Mouse (Mus musculus) small intestine, adult 2 months (tissue): Measurements from ENCODE around the gene U2af1l4.

Experiments used
- CTCF ChIP-seq: fragments of 200-500 bp; IDR thresholded peaks from 2 replicates; pipeline ENCODE4 v1.5.1; 2012; ENCODE audit warnings: low read depth, mild to moderate bottlenecking, control low read depth, inconsistent platforms, low read length, moderate library complexity, mixed read lengths; ENCODE audit not compliant: insufficient replicate concordance, insufficient read length; ENCODE audit errors: extremely low read depth
- POLR2A ChIP-seq: fragments of 200-500 bp; IDR thresholded peaks from 2 replicates; pipeline ENCODE4 v1.6.1; 2012; ENCODE audit warnings: low read depth, mild to moderate bottlenecking, control low read depth, inconsistent platforms, low read length, moderate library complexity

DNA sequence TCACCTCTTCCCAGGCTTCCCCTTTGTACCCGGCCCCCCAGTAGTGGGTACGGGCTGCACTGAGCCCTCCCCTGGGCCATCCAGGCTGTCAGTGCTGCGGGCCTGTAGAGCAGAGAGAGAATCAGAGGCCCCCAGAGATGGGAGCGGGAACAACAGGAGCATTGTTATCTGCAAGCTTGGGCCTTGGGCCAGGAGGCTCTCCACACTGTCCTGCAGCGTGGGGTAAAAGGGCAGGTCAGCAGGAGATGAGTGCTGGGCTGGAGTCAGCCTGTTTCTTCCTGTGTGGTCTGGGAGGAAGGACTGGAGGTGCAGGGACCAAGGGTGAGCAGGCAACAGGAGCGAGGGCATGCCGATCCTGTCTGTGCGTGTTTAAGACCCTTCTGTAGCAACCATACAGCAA lies 30.2 kb upstream of the U2af1l4 start:
- TF ChIP-seq CTCF (no peak), POLR2A (no peak)
